Mouse (Mus musculus) lung, adult 2 months (tissue): ENCODE measurements around the gene Tmem108.

Source experiments
- CTCF ChIP-seq: fragments of 200-500 bp; IDR thresholded peaks from 2 replicates; pipeline ENCODE4 v1.5.1; 2011; ENCODE audit warnings: mild to moderate bottlenecking, low read length, control low read depth; ENCODE audit not compliant: insufficient read depth
- POLR2A ChIP-seq: fragments of 200-500 bp; IDR thresholded peaks from 2 replicates; pipeline ENCODE4 v1.6.1; 2011; ENCODE audit warnings: low read depth, mild to moderate bottlenecking, control low read depth, low read length, borderline replicate concordance; ENCODE audit errors: extremely low read depth

GRCm38 (mm10) chr9:103760356-103760755, 1.3 kb downstream of the Tmem108 start:
- TF ChIP-seq POLR2A = no peak
- TF ChIP-seq CTCF = no peak
